Mouse (Mus musculus) midbrain, embryonic 13.5 days (tissue): ENCODE measurements at regions not wholly inside any gene's neighbourhood (a gene's known extent, or its start where the extent isn't known, plus 50 kb on each side); places are given as distances from the start of the nearest gene placed in this dataset.
A peak's percentile ranks its signal among the peaks of the same experiment; 100 is the strongest.

Experiments used
- ATAC-seq: fragments of 200-750 bp; cut with Nextera tagmentation; 2 replicates; pipeline ENCODE4 v1.8.0; 2017; ENCODE audit warnings: mild to moderate bottlenecking, moderate TSS enrichment, moderate library complexity
- H3K27ac ChIP-seq: fragments of 300-500 bp; sonication (generic); 2 replicates; pipeline ENCODE4 v1.5.1; 2015; ENCODE audit warnings: inconsistent platforms, mild to moderate bottlenecking, moderate library complexity
- H3K27me3 ChIP-seq: fragments of 300-500 bp; sonication (generic); 2 replicates; pipeline ENCODE4 v1.6.1; 2015; ENCODE audit warnings: mild to moderate bottlenecking, inconsistent platforms
- H3K36me3 ChIP-seq: fragments of 300-500 bp; sonication (generic); 2 replicates; pipeline ENCODE4 v1.6.1; 2015; ENCODE audit warnings: mild to moderate bottlenecking, inconsistent platforms
- H3K4me1 ChIP-seq: fragments of 300-500 bp; sonication (generic); replicated peaks from 2 replicates; pipeline ENCODE4 v1.6.1; 2015; ENCODE audit warnings: inconsistent platforms
- H3K4me2 ChIP-seq: fragments of 300-500 bp; sonication (generic); replicated peaks from 2 replicates; pipeline ENCODE4 v1.6.1; 2015; ENCODE audit warnings: moderate library complexity, mild to moderate bottlenecking, inconsistent platforms
- H3K4me3 ChIP-seq: fragments of 300-500 bp; sonication (generic); replicated peaks from 2 replicates; pipeline ENCODE4 v1.5.1; 2015; ENCODE audit warnings: mild to moderate bottlenecking, inconsistent platforms
- H3K9ac ChIP-seq: fragments of 300-500 bp; sonication (generic); replicated peaks from 2 replicates; pipeline ENCODE4 v1.6.1; 2015; ENCODE audit warnings: mild to moderate bottlenecking, inconsistent platforms
- H3K9me3 ChIP-seq: fragments of 300-500 bp; sonication (generic); 2 replicates; pipeline ENCODE4 v1.6.1; 2016; ENCODE audit warnings: mild to moderate bottlenecking, inconsistent platforms
- WGBS: fragments of 180-500 bp; shearing (Covaris S2); methylation state at CpG from one replicate; pipeline ENCODE4 v1.1.7; 2015; 5-methylcytosine and 5-hydroxymethylcytosine counted together

GRCm38 (mm10) chr19:53441449-53442131, 51.2 kb upstream of the Smndc1 start:
- Histone ChIP-seq H3K4me2 (no peak overlapping the region), H3K4me3 (no peak overlapping the region), H3K9ac (no peak overlapping the region), H3K27me3 (no peaks in the 10 kb centered on the region), H3K9me3 (no peaks in the 10 kb centered on the region), H3K27ac (no peak overlapping the region), H3K36me3 (no peaks in the 10 kb centered on the region), H3K4me1 (peaks cover 11% of the 10 kb centered on the region)
- ATAC-seq = no peak
- WGBS = 88% methylated on average over 13 of the region's 13 CpGs

- Histone ChIP-seq H3K36me3 (no peaks in the 10 kb centered on the region), H3K9ac (no peak overlapping the region), H3K27me3 (no peaks in the 10 kb centered on the region), H3K4me1 (peaks cover 11% of the 10 kb centered on the region), H3K9me3 (no peaks in the 10 kb centered on the region), H3K4me2 (no peak overlapping the region; the same call in 1 of the 2 replicates), H3K4me3 (no peak overlapping the region), H3K27ac (no peak overlapping the region)
- 29% methylated on average over 10 of the region's 10 CpGs for WGBS
- peak; percentile 52 for ATAC-seq
Observed at GRCm38 (mm10) chr19:53440327-53441055, 50.1 kb upstream of the Smndc1 start.
